Mouse (Mus musculus): ENCODE measurements around the gene Lypd8. TPM values are rescaled to one million over a fixed set of nuclear protein-coding genes. Genes with fewer than 3 reads are reported as not detected.

The Lypd8 gene
- polyA plus RNA-seq, 1 experiment from 2014 or later: not detected

DNA sequence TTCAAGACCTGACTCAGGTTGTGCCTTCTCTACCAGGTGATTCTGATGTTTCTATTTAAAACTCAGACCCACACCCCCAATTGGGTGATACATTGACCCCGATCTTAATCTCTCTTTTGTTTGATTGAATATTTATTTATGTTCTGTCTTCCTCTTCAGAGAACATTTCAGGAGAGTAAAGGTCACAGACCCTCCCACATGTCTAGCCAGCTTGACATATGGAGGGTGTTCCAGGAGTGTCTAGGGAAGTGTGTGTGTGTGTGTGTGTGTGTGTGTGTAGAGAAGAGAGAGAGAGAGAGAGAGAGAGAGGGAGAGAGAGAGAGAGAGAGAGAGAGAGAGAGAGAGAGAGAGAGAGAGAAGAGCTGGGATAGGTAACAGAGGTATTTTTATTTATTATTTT, 1.2 kb upstream of the Lypd8 start:
- no peaks in the 10 kb centered on the region for H3K36me3 ChIP-seq (ENCODE audit: insufficient read depth, low read length)
- no peak for DNase-seq (ENCODE audit: low spot score)
- ATAC-seq: no peak
- 8% methylated on average over 1 of the region's 1 CpGs for WGBS
- TF ChIP-seq CTCF (IDR thresholded peaks at IDR 0.05) (no peak), EP300 (IDR thresholded peaks at IDR 0.05) (no peak)
- no peak overlapping the region for H3K27ac ChIP-seq (ENCODE audit: low read length)
- H3K9ac ChIP-seq (replicated peaks; ENCODE audit: low read depth): no peak overlapping the region
- no peaks in the 10 kb centered on the region for H3K4me1 ChIP-seq (ENCODE audit: insufficient read depth, low read depth, low read length)
- H3K4me2 ChIP-seq (replicated peaks; ENCODE audit: low read depth, low read length): no peak overlapping the region
- no peaks in the 10 kb centered on the region for H3K27me3 ChIP-seq (replicated peaks; ENCODE audit: insufficient read depth, low read length)
- no peaks in the 10 kb centered on the region for H3K9me3 ChIP-seq (ENCODE audit: low read length)
- no peak overlapping the region for H3K4me3 ChIP-seq (ENCODE audit: low read depth, low read length)

DNA sequence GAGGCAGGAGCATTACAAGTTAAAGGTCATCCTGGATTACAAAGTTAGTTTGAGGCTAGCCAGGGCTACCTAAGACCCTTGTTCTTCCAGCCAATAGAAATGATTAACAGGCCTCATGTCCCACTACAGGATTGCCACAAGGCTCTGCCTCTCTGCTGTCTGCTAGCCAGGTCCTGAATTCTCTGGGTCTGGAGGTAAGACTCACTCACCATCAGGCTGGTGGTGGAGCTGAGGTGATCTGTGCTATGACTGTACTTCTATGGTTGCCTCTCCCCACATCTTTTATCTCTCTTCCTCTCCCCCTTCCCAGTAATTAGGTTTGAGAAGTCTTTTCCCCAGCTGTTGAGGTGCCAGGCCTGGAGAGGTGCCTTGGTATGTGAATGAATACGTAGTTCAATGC, 673 bp downstream of the Lypd8 start:
- 88% methylated on average over 1 of the region's 1 CpGs for WGBS
- DNase-seq (ENCODE audit: low spot score) (no peak), ATAC-seq (no peak)
- H3K4me2 ChIP-seq (replicated peaks; ENCODE audit: low read depth, low read length): no peak overlapping the region
- H3K27ac ChIP-seq (ENCODE audit: low read length): no peak overlapping the region
- H3K4me3 ChIP-seq (ENCODE audit: low read depth, low read length): no peak overlapping the region
- H3K4me1 ChIP-seq (ENCODE audit: insufficient read depth, low read depth, low read length): no peaks in the 10 kb centered on the region
- no peaks in the 10 kb centered on the region for H3K36me3 ChIP-seq (ENCODE audit: insufficient read depth, low read length)
- no peaks in the 10 kb centered on the region for H3K27me3 ChIP-seq (replicated peaks; ENCODE audit: insufficient read depth, low read length)
- H3K9me3 ChIP-seq (ENCODE audit: low read length): no peaks in the 10 kb centered on the region
- no peak for TF ChIP-seq EP300 (IDR thresholded peaks at IDR 0.05)
- no peak for TF ChIP-seq CTCF (IDR thresholded peaks at IDR 0.05)
- H3K9ac ChIP-seq (replicated peaks; ENCODE audit: low read depth): no peak overlapping the region

DNA sequence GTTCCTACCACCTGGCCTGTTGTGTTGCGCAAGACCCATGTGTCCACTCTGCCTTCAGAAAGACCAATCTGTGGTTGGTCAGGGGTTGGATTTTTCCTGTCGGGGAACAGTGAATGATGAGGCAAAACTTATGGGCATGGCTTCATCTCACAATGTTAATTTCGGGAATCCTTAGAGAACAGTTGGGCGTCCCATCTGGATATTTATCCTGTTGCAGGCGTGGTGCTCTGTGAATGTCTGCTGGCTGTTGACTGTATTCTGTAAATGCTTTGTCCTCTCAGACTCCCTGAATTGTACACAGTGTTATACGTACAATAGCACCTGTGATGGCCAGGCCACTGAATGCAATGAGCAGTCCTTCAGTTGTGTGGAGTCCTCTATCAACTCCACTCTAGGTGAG, 3.6 kb downstream of the Lypd8 start:
- H3K9ac ChIP-seq (replicated peaks; ENCODE audit: low read depth): no peak overlapping the region
- H3K4me3 ChIP-seq (ENCODE audit: low read depth, low read length): no peak overlapping the region
- H3K9me3 ChIP-seq (ENCODE audit: low read length): no peaks in the 10 kb centered on the region
- ATAC-seq (no peak), DNase-seq (ENCODE audit: low spot score) (no peak)
- TF ChIP-seq CTCF (IDR thresholded peaks at IDR 0.05): no peak
- no peak for TF ChIP-seq EP300 (IDR thresholded peaks at IDR 0.05)
- no peak overlapping the region for H3K4me2 ChIP-seq (replicated peaks; ENCODE audit: low read depth, low read length)
- H3K4me1 ChIP-seq (ENCODE audit: insufficient read depth, low read depth, low read length): no peaks in the 10 kb centered on the region
- 81% methylated on average over 6 of the region's 6 CpGs for WGBS
- no peaks in the 10 kb centered on the region for H3K36me3 ChIP-seq (ENCODE audit: insufficient read depth, low read length)
- no peaks in the 10 kb centered on the region for H3K27me3 ChIP-seq (replicated peaks; ENCODE audit: insufficient read depth, low read length)
- no peak overlapping the region for H3K27ac ChIP-seq (ENCODE audit: low read length)

DNA sequence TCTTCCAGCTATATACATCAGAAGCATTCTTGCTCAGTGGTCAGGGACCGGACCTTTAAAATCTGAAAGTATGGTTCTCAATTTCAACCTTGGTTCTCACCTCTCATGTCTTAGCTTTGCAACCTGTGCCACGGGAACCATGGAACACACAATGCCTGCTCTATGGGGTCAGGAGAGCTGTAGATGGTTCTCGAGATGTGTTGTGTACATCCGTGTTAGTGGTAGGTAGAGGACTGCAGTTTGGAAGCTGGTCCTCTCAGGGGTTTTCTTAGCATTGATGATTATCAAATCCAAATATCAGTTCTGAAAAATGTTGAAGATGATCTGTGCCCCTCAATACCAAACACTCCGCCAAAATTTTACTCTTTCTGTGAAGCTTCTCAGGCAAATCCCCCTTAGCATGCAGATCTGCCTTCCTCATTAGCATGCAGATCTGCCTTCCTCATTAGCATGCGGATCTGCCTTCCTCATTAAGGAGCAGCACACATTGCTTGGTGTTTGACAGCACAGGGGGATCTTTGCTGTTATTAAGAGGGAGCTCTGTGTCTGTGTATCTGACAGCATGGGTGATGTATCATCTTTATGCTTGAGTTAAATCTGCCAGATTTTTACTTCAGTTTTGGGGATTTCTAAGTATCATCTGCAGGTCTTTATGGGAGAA, 21.3 kb downstream of the Lypd8 start:
- no peaks in the 10 kb centered on the region for H3K27me3 ChIP-seq (replicated peaks; ENCODE audit: insufficient read depth, low read length)
- no peaks in the 10 kb centered on the region for H3K36me3 ChIP-seq (ENCODE audit: insufficient read depth, low read length)
- H3K4me1 ChIP-seq (ENCODE audit: insufficient read depth, low read depth, low read length): no peaks in the 10 kb centered on the region
- TF ChIP-seq EP300 (IDR thresholded peaks at IDR 0.05): no peak
- TF ChIP-seq CTCF (IDR thresholded peaks at IDR 0.05): no peak
- H3K9ac ChIP-seq (replicated peaks; ENCODE audit: low read depth): no peak overlapping the region
- H3K27ac ChIP-seq (ENCODE audit: low read length): no peak overlapping the region
- H3K4me3 ChIP-seq (ENCODE audit: low read depth, low read length): no peak overlapping the region
- H3K4me2 ChIP-seq (replicated peaks; ENCODE audit: low read depth, low read length): no peak overlapping the region
- WGBS: 60% methylated on average over 6 of the region's 6 CpGs
- DNase-seq (ENCODE audit: low spot score) (no peak), ATAC-seq (no peak)
- H3K9me3 ChIP-seq (ENCODE audit: low read length): no peaks in the 10 kb centered on the region

DNA sequence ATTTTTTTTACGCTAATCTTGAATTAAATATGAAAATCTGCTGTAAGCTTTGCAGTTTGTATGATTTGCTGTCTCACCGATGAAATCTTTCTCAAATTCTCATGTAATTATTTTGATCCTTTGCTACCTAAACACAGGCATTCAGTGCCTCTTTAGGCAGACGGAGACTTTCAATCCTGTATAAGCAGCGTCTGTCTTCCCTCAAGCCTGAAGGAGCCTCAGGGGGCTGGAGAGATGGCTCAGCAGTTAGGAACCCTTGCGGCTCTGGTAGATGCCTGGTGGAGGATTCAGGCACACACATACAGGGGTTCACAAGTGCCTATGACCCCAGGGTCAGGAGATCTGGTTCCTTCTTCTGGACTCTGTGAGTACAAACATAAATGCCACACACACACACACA, 21.8 kb downstream of the Lypd8 start:
- no peak for ATAC-seq
- Histone ChIP-seq H3K4me1 (ENCODE audit: insufficient read depth, low read depth, low read length) (no peaks in the 10 kb centered on the region), H3K4me2 (replicated peaks; ENCODE audit: low read depth, low read length) (no peak overlapping the region), H3K27me3 (replicated peaks; ENCODE audit: insufficient read depth, low read length) (no peaks in the 10 kb centered on the region), H3K9me3 (ENCODE audit: low read length) (no peaks in the 10 kb centered on the region), H3K27ac (ENCODE audit: low read length) (no peak overlapping the region), H3K4me3 (ENCODE audit: low read depth, low read length) (no peak overlapping the region), H3K36me3 (ENCODE audit: insufficient read depth, low read length) (no peaks in the 10 kb centered on the region), H3K9ac (replicated peaks; ENCODE audit: low read depth) (no peak overlapping the region)
- WGBS: 57% methylated on average over 5 of the region's 5 CpGs
- TF ChIP-seq EP300 (IDR thresholded peaks at IDR 0.05): no peak
- no peak for TF ChIP-seq CTCF (IDR thresholded peaks at IDR 0.05)
- no peak for DNase-seq (ENCODE audit: low spot score)

DNA sequence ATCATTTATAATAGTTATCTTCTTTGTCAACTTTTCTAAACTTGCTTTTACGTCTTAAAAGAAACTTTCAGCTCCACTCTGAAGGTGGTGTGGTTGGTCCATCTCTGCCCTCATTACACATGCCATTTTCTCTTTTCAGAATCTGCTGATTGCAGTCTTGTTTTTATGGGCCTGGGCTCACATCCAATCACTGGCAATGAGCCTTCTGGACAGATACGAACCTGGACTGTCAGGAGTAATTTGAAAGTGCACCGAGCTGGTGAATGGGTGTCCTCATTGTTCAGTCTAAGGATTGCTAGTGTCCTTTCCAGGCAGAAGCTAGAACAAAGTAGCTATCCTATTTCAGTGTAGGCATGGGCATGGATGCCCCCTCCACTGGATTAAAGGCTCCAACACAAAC, 29.2 kb downstream of the Lypd8 start:
- Histone ChIP-seq H3K4me3 (ENCODE audit: low read depth, low read length) (no peak overlapping the region), H3K4me2 (replicated peaks; ENCODE audit: low read depth, low read length) (no peak overlapping the region), H3K4me1 (ENCODE audit: insufficient read depth, low read depth, low read length) (no peaks in the 10 kb centered on the region), H3K27me3 (replicated peaks; ENCODE audit: insufficient read depth, low read length) (no peaks in the 10 kb centered on the region), H3K9ac (replicated peaks; ENCODE audit: low read depth) (no peak overlapping the region), H3K36me3 (ENCODE audit: insufficient read depth, low read length) (no peaks in the 10 kb centered on the region), H3K27ac (ENCODE audit: low read length) (no peak overlapping the region), H3K9me3 (ENCODE audit: low read length) (no peaks in the 10 kb centered on the region)
- WGBS: 67% methylated on average over 3 of the region's 3 CpGs
- ATAC-seq (no peak), DNase-seq (ENCODE audit: low spot score) (no peak)
- TF ChIP-seq EP300 (IDR thresholded peaks at IDR 0.05) (no peak), CTCF (IDR thresholded peaks at IDR 0.05) (no peak)

DNA sequence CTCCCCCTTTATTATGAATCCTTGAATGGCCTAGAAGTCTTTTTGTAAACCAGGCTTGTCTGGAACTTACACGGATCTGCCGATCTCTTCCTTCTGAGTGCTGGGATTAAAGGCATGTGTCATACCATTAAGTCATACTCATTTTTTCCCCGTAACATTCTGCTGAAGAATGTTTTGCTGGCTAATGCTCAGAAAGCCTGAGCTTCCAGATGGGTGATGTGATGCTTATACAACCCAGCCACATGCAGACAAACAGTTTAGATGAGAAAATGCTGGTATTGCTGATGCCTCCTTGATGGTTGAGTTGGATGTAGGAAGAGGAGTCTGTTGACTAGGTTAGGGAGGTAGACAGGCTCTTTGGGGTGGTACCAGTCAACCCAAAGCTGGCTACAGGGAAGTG, 39.5 kb downstream of the Lypd8 start:
- ATAC-seq (no peak), DNase-seq (ENCODE audit: low spot score) (no peak)
- H3K4me3 ChIP-seq (ENCODE audit: low read depth, low read length): no peak overlapping the region
- no peak overlapping the region for H3K27ac ChIP-seq (ENCODE audit: low read length)
- H3K27me3 ChIP-seq (replicated peaks; ENCODE audit: insufficient read depth, low read length): no peaks in the 10 kb centered on the region
- H3K9me3 ChIP-seq (ENCODE audit: low read length): no peaks in the 10 kb centered on the region
- no peaks in the 10 kb centered on the region for H3K4me1 ChIP-seq (ENCODE audit: insufficient read depth, low read depth, low read length)
- no peak for TF ChIP-seq CTCF (IDR thresholded peaks at IDR 0.05)
- TF ChIP-seq EP300 (IDR thresholded peaks at IDR 0.05): no peak
- 59% methylated on average over 3 of the region's 3 CpGs for WGBS
- no peaks in the 10 kb centered on the region for H3K36me3 ChIP-seq (ENCODE audit: insufficient read depth, low read length)
- no peak overlapping the region for H3K9ac ChIP-seq (replicated peaks; ENCODE audit: low read depth)
- no peak overlapping the region for H3K4me2 ChIP-seq (replicated peaks; ENCODE audit: low read depth, low read length)

Measured in lung, postnatal 0 days (tissue).